12 mouse cellular contexts compared by ENCODE assay signal in the genomic region with DNA sequence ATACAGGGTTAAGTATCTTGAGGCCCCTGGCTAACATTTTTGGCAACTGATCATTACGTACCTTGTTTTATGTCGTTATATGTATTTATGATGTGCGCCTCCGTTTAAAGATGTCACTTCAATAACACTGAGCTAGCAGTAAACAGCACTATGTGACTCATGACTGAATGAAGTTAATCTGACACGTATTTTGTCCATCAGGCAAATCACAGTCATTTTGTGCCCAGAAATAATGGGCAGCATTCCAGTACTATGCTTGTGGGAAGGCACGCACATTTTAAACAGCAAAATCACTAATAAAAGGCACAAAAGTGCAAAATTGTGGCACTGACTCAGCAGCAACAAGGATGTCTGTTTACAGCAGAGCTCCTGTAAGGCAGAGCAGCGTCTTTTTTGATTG.
A peak's percentile ranks its signal among the peaks of the same experiment; 100 is the strongest.
DNase-seq lines count a peak whose midpoint lies in the region.
"Had no signal": no experiment of that assay in that cellular context is flagged by ENCODE, and none has a peak within 500 bp of the region (broad histone marks: within the 10 kb centered on the region; RNA-seq: fewer than 3 reads in every experiment).

No protein-coding gene starts in this region.

- DNase-seq in adrenal gland, postnatal 14 days = peak; percentile 12
- no peak for DNase-seq in adrenal gland, adult 8-10 months
- peak; percentile 49 for DNase-seq in layer of hippocampus, adult 11-12 months (ENCODE audit: low spot score)
- no peak for DNase-seq in layer of hippocampus, postnatal 10 days (ENCODE audit: low spot score in 2 of 2)
- peak; percentile 9 for DNase-seq in right cerebral cortex, adult 18-20 months
- no peak for DNase-seq in right cerebral cortex, postnatal 10 days (ENCODE audit: low spot score in 2 of 2)
- no peak for DNase-seq in urinary bladder, adult 18-20 months (ENCODE audit: low spot score in 2 of 2)
- no peak for DNase-seq in neural tube, embryonic 10.5 days (ENCODE audit: extremely low spot score, low spot score)
- DNase-seq: gastrocnemius, adult 2 months; heart, adult 18-20 months; liver, embryonic 13.5 days; thymus, postnatal 36 days had no signal

Comparison
In these comparisons a context has a peak if more than half of its experiments do, and no peak if none do; other contexts are left out.
1. DNase-seq: peak in adrenal gland, postnatal 14 days (single experiment), layer of hippocampus, adult 11-12 months (single experiment) and right cerebral cortex, adult 18-20 months (single experiment); none in adrenal gland, adult 8-10 months (single experiment), layer of hippocampus, postnatal 10 days (0 of 2), right cerebral cortex, postnatal 10 days (0 of 2), urinary bladder, adult 18-20 months (0 of 2) and neural tube, embryonic 10.5 days (single experiment).